Mouse (Mus musculus): ENCODE measurements around the gene 4931429L15Rik.

GRCm38 (mm10) chr9:46259111-46259510 lies 60.7 kb downstream of the 4931429L15Rik start:
- TF ChIP-seq POLR2A (IDR thresholded peaks at IDR 0.05; ENCODE audit: borderline replicate concordance, insufficient read depth, low read length) (no peak), CTCF (IDR thresholded peaks at IDR 0.05; ENCODE audit: borderline replicate concordance, insufficient read depth, low read depth, low read length) (no peak)
